Mouse (Mus musculus) thymus, postnatal 0 days (tissue): ENCODE data around the gene Terb2. TPM values are rescaled to one million over a fixed set of nuclear protein-coding genes. Genes with fewer than 3 reads are reported as not detected.
A peak's percentile ranks its signal among the peaks of the same experiment; 100 is the strongest.
"Not testable (repeated sequence)": the region's sequence is repeated elsewhere in the genome, so short reads cannot be mapped to it uniquely, and the experiment has no call there.

ENCODE experiments used
- DNase-seq: peaks from one replicate; pipeline ENCODE4 v3.0.0-alpha.2; 2015; ENCODE audit warnings: low spot score
- polyA plus RNA-seq: library from polyadenylated mRNA; unstranded; fragments of >200 nt; fragmentation: Nextera tagmentation; extraction: Ambion mirVana; gene quantifications from 2 replicates; pipeline ENCODE4 v1.2.1, GENCODE M21; 2015

Terb2 gene
- polyA plus RNA-seq, 1 experiment from 2014 or later = not detected

DNA sequence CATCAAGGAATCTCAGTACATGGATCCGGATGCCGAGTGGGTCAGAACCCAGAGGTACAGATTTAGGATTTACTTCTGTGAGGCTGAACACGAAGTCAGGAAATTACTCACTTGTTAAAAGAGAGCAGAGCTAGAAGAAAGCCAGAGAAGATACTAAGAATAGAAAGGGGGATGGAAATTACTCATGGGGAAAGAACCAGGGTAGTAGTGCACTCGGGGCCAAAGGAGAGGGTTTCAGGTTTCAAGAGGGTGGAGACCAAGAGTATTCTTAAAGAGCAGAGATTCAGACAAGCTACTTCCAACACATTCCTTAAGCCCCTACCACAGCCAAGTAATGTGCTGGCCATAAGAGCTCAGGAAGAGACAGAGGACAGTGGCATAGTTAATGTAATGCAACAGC, 24.5 kb upstream of the Terb2 start:
- DNase-seq = no peak

DNA sequence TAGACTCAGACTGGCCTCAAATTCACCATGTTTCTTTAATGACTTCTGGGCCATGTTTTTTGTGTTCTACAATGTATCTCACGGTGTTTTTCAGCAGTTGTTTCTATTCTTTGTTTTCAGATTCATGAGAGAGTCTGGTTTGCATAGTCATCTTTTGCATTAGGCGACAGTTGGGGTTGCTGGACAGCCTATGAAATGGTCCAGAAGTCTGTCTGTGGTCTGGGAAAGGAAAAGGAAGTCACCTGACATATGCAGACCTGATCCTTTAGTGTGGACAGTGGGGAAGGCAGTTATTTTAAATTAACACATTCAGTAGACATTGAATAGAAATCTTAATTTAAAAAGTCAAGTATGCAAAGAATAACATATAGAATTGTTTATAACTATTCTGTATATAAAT, 23.5 kb upstream of the Terb2 start:
- no peak for DNase-seq

DNA sequence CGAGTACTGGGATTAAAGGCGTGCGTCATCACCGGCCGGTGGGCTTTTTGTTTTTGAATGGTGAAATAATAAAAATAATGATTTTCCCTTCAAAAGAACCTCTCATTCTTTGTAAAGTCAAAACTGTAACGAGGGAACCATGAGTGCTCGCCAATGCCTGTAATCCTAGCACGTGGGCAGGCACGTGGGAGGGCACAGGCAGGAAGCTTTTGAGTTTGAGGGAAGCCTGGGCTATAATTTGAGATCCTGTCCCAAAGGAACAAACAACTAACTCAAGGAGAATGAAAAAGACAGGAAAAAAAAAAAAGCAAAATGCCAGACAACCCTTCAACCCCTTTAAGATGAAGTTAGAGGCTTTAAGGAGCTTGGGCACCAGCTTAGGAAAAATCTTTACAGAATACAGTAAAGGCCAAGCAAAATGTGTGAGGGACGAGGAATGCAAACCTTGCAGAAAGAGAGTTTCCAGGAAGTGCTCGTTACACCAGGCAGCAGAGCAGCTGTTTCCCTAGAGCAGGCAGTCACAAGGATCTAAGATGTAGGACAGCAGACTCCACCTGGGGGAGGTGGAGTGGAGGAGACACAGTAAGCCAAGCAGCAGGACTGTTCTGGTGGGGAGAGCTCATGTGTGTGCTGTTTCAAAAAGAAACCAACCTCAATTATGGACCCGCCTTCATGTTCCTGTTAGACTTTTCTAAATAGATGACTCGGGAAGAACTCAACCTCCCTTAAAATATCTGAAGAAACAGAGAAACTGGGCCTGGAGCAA, 22.5 kb upstream of the Terb2 start:
- DNase-seq = peak; percentile 60

DNA sequence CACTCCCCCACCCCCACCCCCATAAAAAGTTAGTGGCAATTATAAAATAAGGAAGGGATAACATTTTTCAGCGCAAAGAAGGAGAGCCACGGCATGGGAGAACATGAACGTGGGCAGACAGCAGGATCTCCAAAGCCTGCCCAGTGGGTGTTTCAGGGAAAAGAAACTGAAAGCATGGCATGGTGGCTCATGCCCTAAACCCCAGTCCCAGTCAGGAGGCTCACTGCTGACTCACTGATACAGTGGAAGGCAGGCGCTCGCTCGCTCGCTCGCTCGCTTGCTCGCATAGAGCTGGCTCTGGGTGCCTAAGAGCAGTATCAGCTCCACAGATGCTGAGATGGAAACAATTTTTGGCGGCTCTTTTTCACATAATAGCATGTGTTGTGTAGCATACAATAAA, 21.8 kb upstream of the Terb2 start:
- DNase-seq = no peak

DNA sequence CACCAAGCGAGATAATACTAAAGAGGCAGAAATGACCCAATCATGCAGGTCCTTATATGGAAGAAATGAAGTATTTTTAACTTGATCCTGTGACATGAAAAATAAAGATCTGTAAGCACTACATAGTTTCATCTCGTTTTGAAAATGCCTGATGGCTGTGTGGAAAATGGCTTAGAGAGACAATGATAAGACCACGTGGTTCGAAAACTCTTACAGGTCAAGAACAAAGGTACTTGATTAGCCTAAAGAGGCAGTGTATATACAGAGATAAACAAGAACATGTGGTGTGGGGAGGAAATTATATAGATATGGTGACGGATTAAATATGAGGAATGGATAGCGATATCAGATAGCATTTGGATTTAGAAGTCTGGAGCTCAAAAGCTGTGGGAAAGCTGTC, 14.8 kb upstream of the Terb2 start:
- DNase-seq = no peak

DNA sequence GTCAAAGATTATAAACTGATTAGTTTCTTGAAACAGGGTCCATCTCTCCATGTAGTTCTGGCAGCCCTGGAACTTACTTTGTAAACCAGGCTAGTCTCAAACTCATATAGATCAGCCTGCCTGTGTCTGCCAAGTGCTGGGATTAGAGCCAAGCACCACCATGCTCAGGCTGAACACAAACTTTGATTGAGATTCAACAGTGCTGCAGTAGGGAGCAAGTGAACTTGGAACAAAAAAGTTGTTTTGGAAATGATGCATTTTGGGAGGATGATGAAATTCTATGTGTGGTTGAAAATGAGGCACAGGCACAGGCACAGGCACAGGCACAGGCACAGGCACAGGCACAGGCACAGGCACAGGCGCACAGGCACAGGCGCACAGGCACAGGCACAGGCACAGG, 13.9 kb upstream of the Terb2 start:
- DNase-seq = no peak

DNA sequence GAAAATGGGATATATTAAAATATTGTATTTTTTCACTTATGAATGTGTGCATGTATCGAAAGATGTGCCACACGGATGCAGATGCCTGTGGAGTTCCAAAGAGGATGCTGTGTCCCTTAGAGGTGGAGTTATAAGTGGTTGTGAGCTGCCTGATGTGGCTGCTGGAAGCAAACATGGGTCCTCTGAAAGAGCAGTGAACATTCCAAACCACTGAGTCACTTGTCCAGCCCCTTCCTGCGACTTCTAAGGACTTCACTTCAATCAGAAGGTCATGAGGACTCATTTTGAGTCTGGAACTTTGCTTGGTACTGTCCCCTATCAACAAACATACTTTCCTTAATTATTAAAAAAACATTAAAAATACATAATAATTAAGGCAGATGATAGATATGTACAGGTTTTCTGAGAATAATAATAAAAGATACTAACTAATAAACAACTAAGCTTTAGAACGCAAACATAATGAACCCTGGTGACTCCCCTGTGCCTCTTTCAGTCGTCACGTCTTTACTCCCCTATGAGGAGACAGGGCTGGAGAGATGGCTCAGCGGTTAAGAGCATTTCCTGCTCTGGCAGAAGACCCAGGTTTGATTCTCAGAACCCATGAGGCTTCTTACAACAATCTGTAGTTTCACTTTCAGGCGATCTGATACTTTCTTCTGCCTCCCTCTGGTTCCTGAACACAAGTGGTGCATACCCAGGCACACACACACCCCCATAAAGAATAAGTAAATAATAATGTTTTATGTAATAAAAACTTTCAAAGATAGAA, 5.8 kb upstream of the Terb2 start:
- peak; percentile 71 for DNase-seq

DNA sequence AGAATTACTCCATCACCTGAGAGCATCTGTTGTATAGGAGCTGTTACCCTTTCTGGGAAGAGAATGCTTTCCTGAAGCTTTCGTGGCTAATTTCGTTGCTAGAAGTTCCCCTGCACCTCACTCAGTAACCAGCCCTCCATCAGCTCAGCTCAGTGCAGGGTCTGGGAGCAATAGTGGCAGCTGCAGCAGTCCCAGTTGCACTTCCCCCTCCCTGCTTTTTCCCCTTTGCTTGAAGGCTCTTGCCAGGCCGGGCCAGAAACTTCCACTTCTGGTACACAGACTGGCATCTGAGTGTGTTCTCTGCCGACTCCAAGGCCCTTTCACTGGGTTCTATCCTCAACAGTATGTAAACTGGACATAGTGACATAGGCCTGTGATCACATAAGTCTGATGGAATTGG, 986 bp upstream of the Terb2 start:
- no peak for DNase-seq

DNA sequence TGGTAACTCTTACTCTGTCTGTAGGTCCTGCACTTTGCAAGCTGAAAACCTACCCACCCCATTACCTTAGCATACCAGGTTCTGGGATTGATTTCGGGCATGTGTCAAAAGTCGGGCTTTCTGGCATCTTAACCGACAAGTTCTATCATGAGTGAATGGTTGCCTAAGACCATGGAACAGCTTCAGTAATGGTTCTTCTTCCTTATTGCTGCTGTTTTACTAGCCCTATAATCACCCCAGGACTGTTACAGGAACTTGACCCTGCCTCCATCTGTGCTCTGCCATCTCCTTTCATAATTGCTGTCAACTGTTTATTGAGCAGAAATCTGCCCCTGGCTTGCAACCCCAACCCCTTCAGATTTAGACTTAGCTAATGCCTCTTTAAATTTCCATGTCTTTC, 679 bp downstream of the Terb2 start:
- DNase-seq = no peak

DNA sequence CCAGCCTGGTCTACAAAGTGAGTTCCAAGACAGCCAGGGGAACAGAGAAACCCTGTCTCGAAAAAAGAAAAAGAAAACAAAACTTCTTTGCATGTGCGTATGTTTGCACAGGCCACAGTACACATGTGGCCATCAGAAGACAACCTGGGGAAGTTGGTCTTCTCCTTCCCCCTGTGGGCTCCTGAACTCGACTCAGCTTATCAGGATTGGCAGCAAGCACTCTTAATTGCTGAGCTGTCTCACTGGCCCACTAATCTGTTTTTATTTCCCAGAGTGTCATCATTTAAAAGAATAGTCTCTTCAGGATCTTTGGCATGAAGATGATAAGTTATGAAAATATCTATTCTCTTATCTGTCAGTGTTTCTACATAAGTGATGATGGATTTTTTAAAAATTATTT, 5.8 kb downstream of the Terb2 start:
- DNase-seq = no peak

DNA sequence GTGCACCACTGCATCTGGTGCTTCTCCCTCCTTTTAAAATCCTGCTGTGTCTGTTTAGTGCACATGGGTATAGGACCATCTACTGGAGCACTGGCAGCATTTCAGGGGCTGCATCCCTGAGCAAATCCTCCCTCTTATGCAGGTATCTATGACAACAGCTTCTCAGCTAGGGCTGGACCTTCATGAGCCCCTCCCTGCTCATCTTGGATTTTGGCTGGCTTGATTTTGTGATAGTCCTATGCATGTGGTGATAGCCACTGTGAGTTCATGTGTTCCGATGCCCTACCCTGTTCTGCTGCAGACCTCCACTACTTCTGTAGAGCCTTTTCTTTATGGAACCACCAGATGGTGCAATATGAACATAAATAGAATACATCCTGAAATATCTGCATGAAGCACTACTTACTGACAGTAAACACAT, 8.4 kb downstream of the Terb2 start:
- DNase-seq = peak; percentile 64

DNA sequence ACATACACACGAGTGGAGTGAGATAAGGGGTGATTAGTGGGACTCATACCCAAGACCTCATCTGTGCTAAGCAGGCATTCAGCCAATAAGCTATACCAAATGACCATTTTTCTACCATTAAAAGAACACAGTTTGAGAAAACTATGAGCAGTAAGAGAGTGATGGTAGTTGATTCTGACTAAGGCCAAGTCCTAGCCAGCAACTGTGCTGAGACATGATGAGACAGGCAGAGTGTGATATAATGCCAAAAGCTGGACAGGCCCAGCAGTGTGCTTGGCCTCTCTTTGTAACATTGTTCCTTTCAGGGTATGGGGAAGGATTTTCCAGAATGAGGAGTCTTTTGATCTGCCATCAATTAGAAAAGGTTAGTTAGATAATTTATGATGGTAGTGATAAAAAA, 15.4 kb downstream of the Terb2 start:
- DNase-seq = no peak

DNA sequence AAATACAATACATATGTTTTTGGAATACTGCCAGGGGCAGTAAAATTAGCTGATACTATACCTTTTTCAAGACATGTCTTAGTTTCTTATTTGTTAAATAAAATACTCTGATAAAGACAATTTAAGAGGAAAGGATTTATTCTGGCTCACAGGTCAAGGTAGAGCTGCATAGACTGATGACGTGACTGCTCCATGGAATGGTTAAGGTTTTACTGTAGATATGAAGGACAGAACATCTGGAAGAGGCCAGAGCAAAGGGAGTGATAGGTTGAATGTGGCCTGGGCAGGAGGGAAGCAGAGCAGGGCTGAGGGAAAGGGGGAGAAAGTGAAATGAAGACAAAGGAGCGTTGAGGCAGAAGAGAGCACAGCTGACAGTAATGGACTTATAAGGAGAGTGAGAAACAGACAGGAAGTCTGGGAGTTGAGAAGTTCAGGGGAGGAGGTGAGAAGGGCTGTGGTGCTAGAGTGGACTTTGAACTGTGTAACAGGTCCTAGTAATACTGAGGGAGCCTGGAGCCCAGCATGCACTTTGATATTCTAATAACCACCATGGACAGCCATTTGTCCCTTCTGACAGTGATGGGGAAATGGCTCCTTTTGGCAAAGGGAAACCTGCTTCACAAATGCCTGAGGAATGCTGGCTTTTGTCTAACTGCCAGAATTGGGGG, 20.5 kb downstream of the Terb2 start:
- no peak for DNase-seq

DNA sequence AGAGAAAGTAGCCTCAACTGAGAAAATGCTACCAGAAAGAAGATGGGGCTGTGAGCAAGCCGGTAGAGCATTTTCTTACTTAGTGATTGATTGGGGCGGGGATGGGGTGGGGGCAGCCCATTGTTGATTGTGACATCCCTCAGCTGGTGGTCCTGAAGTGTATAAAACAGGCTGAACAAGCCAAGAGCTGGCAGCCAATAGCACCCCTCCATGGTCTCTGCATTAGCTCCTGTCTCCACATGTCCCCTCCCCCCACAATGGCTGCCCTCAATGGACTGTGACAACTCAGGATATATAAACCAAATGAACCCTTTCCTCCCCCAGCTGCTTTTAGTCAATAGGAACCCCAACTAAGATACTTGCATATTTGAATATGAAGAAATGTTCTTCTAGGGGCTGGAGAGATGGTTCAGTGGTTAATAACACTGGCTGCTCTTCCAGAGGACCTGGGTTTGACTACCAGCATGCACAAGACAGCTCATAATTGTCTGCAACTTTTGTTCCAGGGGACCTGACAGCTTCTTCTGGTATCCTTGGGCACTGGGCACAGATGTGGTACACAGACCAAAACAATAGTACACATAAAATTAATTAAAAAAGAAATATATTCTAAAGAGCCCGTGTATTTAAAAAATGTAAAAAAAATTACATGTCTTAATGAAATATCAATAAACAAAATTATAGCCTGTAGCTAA, 24.6 kb downstream of the Terb2 start:
- no peak for DNase-seq

DNA sequence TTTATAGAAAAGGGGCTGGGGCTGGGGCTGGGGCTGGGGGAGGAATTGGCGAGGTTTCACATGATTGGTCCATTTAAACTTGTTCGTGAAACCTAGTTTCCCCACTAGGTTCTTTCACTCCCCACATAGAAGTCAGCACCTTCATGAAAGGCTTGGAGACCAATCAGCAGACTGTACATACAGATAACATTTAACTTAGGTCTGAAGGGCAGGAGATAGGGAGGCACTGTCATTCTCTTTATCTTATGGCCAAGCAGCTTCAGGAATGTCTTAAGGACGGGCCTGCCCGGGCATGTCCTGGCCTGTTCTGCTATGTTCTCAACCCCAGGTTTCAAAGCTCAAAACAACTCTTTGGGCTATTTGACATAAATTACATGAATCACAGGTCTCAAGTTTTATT, 31.0 kb downstream of the Terb2 start:
- DNase-seq = not testable (repeated sequence)

DNA sequence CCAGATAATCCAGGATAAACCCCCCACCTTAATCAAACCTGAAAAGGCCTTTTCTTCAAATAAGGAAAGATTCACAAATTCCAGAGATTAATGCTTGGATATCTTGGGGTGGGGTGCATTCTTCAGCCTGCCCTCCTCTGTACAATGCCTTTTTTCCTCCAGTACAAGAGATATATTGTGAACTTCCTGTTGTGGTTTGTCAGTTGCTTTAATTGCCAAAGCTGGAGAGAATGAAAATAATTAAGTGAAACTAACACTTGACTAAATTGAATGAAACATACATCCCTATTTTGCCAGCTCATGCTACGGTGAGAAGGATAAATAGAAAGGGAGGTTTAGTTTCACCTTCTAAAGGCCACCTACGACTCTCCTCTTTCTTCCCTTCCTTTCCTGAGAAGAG, 32.2 kb downstream of the Terb2 start:
- no peak for DNase-seq

DNA sequence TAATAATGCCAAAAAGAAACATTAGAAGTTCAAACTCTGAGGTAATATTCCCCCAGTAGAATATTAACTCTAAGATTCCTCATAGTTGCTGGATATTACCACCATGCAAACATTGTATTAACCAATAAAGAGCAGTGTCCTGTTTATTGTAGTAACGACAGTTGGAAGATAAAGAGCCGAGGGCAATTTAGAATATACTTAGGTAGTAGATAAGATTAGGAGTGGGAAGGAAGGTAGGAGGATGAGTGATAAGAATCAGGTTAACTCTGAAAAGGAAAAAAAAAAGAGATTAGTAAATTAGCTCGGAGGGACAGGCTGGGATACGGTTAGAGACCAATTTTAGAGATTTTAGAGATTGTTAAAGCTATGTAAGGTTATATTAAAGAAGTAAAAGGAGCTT, 35.3 kb downstream of the Terb2 start:
- no peak for DNase-seq

DNA sequence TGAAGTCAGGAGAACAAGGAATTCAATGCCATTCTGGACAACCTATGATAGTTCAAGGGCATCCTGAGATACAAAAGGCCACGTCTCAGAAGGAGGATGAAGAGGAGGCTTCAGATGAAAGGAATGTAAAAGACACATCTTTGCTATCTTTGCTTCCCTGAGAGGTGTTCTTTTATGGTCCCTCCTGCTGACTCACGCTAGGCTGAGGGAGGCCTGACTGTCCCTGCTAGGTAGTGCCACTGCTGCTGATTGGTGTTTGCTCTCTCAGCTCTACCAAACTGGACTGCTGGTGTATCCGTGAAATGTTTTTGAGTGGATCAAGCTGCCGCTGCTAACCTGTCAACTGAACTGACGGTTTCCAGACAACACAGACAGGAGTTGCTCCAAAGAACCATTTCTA, 35.7 kb downstream of the Terb2 start:
- no peak for DNase-seq

DNA sequence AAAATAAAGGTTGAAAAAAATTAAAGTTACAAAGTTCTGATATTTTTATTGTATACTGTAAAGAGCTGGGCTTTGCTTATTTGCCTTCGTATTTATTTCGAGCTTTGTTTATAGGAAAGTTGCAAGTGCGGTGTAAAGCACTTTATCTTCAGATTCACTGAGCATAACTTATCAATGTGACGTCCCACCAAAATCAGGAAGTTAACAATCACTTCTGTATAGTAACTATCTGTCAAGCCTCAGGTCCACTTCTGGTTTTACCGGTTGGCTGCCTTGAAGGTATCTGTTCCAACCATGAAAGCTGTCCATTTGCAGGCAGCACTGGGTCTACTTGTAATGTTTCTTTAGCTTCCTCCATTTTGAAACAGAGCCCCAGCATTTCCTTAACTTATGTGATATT, 36.2 kb downstream of the Terb2 start:
- no peak for DNase-seq

DNA sequence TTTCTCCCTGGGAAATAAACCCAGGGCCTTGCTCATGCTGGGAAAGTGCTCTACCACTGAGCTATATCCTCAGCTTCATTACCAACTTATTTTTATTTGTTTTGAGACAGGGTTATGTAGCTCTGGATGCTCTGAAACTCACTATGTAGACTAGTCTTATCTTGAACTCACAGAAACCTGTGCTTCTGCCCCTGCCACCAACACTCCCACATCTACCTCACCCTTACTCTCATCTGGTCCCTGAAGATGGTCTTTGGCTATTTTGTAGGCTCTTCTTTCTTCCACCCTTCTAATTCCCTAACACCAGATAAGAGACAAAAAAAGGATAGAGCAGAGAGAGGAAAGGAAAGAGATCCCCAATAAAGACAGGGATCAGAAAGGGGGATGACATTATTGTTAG, 37.6 kb downstream of the Terb2 start:
- no peak for DNase-seq

DNA sequence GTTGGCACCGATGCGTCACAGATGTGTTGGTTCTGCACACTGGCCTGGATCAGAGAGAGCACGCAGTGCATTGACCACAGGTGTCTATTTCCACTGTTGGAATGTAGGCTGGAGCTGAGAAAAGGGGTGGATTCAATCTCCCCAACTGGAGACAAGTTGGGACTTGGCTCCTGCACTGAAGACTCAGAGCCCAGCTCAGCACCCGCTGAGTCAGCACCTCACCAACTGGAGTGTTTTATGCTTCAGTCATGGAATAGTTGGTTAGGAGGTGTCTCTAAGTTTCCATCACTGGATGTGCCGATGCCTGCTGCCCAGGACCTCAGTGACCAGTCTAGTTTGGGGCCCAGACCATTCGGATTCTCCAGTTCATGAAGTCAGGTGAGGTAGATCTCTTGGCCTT, 44.3 kb downstream of the Terb2 start:
- DNase-seq = no peak

DNA sequence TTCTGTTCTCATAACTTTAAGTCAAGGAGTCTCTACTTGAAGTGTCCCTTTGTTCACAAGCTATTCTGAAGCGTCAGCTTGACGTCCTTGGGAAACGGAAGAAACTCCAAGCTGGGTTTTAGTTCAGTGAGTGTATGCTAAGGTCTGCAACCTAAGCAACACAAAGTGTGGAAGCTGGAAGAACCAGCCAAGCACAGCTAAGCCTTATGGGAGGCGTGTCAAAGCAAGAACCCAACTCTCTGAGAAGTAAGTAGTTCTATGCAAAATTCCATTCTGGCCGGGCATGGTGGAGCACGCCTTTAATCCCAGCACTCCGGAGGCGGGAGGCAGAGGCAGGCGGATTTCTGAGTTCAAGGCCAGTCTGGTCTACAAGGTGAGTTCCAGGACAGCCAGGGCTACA, 45.5 kb downstream of the Terb2 start:
- DNase-seq = no peak
